Mouse (Mus musculus) gastrocnemius, postnatal 10 days (tissue): Measurements from ENCODE around the gene Sash1. TPM values are rescaled to one million over a fixed set of nuclear protein-coding genes. Genes with fewer than 3 reads are reported as not detected.

Source experiments
- DNase-seq: peaks from one replicate; pipeline ENCODE4 v3.0.0; 2021; ENCODE audit warnings: mixed read lengths
- long read RNA-seq, 2 experiments: library from polyadenylated mRNA; stranded (forward); transcript quantifications; one replicate each; pipeline ENCODE4 v2.0.0; 2021
- total RNA-seq, 2 experiments: library from RNA; stranded (reverse); gene quantifications; 2 replicates each; pipeline ENCODE4 v1.2.3; 2021

The Sash1 gene
- total RNA-seq: 10 to 100 TPM; 40.9 to 45.2 TPM
- long read RNA-seq, experiment 1, partial matches to known transcripts: 0 of 3 reads
- long read RNA-seq, experiment 1, other reads (novel, unspliced or antisense): 3 of 3 reads
- long read RNA-seq, experiment 2, partial matches to known transcripts: 2 of 2 reads
- long read RNA-seq, experiment 2, other reads (novel, unspliced or antisense): 0 of 2 reads

DNA sequence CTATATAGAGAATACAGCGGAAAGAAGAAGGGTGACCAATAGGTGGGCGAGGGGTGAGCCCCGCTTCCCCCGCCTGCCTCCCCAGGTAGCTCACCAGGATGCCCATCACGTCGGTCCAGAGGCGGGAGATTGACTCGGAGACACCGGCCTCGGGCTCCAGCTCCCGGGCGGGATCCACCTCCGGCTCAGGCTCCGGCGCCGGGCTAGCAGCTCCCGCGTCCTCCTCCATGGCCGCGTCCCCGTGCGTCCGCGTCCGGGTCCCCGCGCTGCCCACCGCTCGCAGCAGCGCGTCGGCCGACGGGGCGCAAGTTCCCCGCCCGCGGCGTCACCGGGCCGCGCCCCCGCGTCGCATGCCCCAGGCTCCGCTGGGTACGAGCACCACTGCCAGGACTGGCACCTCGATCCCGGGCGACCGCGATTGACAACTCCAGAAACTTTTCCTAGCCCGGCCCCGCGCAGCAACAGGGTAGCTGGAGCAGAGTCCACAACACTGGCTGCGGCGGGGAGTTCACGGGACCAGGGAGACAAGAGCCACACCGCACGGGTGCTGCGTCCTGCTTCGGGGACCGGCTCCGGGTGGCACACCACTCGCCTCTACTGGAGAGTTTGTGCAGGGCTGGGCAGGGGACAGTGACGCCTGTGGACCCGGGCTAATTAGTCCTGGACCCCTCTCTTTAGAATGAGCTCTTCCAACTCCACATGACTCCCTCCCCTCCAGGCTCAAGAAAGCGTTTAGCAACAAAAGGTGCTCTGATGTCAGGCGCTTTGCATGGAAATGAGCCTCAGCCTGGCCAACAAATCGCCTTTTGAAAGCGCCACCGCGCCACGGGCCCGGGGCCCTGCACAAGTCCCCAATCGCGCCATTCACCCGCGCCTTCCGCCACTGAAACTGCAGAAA is at the start of gene Sash1:
TSS of gene Sash1 (minus strand) at position 441 of the 898 bp plus-strand sequence.
- peak; percentile 79 for DNase-seq

DNA sequence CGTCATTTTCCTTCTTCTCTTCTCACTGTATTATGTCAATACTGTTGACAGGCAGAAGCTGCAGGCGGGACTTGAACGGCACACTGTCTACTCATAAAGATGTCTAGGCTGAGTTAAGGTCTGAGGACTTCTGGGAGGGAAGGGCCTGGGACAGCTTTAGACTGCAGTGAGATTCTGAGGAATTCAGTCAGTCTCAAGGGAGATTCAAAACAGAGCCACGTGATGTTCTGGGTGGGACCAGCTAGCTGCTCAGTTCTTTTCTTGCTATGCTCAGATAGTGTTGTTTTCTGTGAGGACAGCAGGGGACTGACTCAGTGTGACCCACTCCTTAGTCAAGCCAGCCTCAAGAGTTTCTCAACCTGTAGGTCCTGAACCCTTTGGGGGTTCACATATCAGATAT is 49.7 kb upstream of the Sash1 start:
- no peak for DNase-seq

DNA sequence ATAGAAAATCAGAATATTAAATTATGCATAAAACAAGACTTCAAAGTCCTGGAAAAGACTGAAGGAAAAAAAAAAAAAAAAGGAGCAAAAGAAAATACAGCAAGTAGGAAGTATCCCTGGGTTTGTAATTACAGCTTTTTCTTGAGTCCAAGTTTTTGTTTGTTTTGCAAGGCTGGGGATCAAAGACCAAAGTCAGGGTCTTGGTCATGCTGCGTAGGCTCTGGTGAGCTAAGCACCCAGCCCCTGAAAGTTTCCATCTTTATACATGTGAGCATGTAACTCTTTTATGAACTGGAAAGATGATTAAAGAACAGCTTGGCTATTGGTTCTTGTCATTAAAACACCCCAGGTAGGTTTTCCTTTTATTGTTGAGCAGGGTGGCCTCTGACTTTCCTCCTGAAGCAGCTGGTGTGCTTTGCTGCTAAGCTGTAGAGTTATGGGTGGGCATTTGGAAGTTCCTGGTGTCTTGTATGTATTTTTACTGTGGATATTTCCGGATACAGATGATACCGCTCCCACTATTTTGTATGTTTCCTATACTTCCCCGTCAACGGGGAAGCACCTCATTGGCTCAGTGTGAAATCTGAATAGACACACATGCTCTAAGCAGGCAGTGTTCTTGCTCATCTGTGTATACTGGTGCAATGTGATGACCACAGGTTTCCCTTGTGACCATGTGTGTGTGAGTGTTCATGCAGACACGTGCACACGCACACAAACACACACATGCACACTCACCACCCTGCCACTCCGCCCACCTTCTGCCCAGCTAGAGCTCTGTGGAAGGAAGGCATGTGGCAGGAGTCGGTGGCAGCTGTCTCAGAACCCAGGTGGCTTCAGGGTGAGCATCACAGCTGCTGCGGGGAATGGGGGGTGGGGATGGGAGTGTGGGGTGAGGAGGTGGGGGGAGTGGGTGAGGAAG is 47.8 kb upstream of the Sash1 start:
- no peak for DNase-seq

DNA sequence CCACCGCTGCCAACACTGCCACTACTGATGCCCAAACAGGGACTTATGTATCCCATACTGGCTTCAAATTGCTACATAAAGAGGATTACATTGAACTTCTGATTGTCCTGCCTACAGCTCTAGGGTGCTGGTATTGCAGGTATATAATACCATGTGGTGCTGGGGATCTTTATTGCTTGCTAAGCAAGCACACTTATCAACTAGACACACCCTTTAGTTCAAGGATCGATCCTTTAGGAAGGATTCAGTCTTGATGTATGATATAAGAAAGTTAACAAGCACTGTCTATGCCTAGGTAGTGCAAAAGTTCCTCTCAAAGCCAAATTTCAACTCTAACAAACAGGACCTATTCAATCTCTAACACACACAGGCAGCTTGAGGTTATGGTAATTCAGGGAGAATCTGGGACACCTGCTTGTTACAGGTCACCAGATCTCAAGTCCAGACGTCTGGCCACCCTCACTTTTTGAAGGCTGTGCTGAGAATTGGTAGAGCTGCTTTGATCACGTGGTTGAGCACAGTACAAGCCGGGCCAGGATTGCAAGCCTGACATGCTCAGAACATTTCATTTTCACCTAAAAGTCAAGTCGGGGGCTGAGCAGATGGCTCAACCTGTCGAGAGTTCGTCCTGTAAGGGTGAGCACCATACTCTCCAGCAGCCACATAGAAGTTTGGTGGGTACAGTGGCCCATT is 45.8 kb upstream of the Sash1 start:
- DNase-seq: no peak

DNA sequence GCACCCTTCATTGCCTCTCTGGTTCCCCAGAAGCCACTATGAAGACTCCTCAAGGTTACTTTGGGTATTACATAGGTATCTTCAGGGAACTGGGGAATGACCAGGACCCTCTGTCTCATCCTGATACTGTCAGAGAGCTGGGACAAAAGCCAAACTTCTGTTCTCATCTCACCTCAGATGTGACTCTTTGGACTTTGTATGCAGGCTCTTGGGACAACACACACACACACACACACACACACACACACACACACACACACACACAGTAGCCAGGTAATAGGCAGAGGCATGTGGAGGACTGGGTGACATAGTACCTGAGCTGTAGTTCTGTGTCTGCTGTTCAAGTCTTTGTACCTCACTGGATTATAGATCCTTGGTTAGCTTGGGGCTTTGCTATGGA is 44.8 kb upstream of the Sash1 start:
- no peak for DNase-seq

DNA sequence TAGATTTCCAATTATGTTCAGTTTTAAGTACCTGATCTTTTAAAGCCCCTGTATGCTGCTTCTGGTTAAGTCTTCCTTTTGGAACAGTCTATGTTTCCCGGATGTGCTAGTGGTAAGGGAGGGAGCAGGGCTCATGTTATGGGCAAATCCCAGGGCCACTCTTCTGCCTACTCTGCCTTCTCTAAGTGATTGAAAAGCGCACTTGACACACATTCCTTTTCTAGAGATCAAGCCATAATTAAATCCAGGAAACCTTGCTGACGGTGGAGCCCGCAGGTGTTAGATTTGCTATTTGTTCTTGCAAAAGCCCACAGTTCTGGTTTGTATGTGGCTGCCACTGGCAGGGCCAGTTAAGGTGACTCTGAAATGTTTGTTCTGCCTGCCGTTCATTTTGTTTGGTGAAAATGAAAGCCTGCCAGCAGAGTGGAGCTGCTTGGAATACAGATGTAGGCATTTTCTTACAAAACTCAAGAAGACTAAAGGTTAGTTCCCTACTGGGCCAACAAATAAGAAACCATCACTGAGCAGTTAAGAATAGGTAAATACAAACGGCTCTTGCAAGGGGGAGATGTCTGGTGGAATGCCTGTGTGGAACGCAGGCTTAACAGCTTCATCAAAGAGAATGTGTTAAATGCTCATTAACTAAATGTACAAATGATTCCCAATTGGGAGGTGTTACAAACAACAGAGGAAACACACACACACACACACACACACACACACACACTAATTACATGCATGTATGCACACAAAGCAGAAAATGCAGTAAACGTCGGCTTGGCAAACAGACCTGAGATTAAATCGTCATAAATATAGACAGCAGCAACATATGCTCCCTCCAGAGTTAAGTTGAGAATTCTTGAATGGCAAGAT is 43.1 kb upstream of the Sash1 start:
- DNase-seq: no peak

DNA sequence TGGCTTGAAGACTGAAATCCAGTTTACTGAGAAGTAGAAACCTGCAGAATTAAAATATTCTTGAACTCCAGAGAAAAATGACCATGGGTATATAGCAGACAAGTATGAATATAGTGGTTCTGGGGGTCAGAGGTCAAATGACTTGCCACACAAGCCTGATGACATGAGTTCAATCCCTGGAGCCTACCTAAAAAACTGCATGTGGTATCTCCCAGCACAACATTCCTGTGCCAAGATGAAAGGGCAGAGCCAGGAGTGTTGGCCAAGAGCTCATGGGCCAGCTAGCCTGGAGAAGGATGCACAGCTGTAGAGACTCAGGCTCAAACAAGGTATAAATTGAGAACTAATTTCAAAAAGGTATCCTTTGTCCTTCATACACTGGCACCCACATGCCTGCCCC is 42.4 kb upstream of the Sash1 start:
- DNase-seq: no peak

DNA sequence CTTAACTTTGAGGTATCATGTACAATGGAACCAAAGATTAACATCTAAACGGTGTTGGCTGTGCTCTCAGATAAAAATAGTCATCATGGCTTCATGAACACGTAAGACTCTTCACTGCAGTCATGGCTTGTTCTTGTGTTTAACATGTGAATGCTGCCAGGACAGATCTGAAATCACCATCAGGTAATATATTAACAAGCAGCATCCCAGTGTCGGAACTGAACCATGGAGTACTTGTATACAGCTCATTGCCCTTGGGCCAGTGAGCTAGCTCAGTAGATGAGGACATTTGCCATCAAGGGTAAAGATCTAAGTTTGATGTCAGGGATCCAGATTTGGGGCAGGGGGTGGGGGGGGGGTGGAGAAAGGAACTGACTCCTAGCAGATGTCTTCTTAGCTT is 41.0 kb upstream of the Sash1 start:
- no peak for DNase-seq

DNA sequence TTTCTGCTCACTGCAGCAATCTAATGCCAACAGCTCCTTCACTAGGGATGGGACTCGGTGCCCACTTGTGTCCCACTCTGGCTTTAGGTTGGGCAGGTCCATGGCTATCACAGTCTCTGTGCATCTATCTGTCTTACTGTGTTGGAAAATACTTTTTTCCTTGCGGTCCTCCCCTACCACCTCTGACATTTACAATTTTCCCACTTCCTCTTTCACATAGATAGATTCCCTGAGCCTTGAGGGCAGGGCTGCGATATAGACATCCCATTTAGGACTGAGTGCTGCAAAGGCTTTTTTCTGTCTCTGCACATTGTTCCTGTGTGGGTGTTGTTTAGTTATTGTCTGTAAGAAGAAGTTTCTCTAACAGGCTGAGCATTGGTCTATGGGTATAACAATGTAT is 40.4 kb upstream of the Sash1 start:
- no peak for DNase-seq

DNA sequence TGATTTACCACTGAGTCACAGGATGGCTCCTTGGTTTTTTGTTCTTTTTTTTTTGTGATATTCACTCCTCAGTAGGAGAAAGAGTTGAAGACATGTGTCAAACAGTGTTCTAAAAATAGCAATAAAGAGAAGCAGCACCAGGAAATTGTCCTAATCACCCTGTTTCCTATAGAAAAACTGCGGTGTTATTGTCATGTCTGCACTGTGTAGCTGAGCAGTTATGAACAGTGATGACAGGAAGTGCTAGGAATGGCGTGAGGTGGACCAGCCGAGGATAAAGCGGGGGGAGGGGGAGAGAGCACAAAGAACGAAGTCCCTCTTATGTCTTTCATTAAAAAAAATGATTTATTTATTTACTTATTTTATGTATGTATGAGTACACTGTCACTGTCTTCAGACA is 39.4 kb upstream of the Sash1 start:
- DNase-seq: no peak

DNA sequence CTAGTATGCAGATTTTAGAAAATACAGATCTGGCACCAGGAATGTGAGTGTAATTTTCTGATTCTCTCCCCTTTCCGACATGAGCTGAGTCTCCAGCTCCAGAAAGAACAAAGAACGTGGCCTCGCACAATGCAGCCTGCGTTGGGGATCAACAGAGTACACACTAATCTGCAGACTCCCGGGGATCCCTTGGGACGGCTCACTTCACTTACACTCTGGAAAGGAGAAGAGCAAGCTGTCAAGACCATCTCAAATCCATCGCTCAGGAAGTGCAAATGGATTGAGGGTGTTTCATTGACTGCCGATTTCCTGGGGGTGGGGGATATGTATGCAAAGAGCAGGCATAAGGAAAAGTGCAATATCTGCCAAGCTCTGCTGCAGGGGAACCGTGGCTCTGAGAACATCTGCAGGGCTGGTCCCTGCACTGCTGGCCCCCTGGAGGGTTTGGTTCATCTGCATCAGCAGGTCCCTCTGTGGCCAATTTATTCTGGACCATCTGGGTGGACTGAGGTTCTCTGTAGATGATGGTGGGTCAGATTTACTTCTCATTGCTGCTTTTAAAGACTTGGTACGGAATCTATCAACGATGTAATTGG is 35.3 kb upstream of the Sash1 start:
- DNase-seq: no peak

DNA sequence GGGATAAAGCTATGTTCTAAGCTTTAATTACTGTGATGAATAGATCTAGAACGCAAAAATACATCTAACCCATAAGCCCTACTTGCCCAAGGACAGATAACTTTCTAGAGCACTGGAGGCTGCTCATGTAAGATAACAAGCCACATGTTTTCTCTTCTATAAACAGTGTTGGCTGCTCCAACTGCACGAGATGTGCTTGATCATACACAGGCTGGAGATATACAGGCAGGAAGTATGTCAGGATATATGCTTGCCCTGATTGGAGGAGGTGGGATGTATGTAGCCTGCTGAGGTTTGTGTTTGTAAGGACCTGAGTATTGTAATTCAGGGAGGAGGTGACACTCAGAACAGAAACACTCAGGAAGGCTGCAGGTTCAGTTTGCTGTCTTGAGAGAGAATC is 31.9 kb upstream of the Sash1 start:
- DNase-seq: no peak

DNA sequence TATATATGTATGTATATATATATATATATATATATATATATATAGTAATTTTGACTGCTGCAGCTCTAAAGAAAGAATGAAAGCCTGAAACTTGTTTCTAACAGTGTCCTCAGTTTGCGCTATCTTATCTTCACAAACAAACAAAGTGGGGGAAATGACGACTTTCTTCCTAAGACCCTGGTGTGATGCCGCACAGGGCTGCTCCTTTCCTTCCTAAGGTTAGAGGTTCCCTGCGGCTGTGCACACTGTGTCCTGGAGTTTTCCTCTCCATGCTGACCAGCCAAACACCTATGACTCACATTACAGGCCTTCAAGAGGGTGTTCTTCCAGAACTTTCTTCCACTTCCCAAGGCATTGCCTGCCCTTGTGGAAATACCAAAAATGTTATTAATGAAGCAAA is 31.5 kb upstream of the Sash1 start:
- DNase-seq: no peak

DNA sequence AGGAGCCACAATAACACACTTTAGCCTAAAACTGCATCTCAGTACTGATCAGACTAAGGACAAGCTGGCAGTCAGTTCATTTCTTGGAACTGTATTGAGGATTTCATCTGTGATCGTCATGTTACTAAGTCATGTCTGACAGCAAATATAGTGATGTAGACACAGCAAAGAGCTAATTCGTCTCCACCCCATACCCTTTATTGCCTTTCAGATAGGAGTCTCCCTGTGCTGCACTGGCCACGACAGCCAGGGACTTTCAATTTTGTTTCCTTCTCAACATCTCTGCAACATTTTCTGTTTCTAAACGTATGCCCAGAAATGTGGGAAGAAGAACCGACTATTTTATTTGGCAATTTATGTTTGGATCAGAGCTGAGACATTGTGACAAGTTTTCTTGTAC is 29.9 kb upstream of the Sash1 start:
- no peak for DNase-seq

DNA sequence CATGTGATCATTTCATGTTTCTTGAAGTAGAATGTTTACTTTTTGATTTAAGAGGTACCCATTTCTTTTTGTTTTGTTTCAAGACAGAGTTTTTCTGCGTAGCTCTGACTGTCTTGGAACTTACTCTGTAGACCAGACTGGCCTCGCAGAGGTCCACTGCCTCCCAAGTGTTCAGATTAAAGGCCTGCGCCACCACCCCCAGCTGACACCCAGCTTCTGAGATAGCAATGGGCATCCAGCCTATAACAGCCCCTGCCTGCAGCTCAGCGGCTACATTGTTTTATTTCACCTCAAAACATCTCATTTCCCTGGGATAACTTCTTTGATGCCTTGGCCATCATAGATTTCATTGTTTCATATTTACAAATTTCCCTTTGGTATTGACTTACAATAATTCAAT is 28.0 kb upstream of the Sash1 start:
- DNase-seq: no peak

DNA sequence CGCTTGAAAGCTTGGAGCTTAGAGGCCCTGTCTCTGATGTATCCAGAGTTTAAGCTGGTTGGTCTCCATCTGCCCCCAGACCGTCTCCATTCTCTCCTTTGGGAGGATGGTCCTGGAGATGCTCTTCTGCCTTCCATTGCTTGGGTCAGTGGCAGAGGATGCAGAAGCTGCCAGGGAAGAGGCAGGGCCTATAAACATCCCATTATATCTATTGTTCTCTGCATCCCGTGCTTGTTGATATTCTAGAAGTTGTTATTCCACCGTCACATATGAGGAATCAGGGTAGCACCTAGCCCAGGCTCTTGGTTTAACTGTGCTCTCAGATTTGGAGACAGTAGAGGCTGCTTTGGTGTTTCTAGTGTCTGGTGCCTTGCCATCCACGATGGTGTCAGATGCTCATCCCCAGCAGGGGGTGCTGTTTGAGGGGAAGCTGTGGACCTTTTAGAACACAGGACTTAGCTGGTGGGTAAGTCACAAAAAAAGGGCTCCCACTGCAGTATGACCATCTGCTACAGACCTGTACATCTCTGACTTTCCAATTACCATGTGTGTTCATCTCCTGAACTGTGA is 26.9 kb upstream of the Sash1 start:
- DNase-seq: peak; percentile 26

DNA sequence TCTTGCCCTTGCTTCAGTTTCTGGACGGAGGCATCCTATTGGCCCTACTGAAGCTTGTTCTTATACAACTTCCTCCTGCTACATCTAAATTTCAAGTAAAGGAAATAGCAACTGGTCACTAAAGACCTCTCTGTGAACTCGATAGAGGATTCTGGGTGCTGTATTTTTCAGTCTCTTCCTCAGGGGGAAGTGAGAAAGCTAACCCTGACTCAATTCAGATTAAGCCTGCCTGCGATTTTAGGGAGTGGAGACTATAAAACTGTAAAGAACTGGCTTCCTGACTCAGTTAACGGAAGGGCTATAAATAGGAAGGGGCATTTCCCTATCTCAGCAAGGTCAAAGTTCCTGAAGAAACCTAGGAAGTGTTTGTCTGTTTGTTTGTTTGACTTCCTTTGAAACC is 26.3 kb upstream of the Sash1 start:
- DNase-seq: no peak

DNA sequence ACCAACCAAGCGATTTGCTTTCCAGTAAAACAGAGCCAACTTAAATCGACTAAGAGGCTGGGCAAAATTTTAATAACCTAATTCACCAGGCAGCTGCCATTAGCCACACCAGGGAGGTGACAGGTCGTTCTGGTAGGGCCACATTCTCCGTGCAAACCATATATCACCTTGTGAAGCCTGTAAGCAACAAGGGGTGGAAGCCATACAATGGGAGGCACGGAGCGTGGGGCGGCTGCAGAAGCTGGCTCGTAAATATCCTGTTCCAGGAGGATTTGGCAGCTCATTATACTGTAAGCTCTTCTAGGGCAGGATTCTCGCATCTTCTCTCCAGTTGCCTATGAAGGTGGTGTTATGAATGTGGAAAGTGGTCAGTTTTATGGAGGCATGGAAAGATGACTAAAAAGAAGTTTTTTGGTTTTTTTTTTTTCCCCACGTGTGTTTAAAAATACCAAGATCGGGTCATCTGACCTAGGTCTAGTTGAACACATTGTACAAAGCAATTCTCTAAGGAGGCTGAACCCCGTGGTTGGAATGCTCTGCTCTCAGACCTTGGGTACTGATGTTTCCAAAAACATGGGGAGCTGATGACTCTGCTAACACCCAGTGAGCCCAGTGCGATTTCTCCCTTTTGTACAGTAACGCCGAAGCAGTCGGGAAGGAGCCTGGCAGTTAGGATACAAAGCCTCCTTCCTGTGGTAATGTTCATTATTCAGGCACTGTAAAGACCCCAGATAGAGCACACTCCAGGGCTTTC is 24.5 kb upstream of the Sash1 start:
- DNase-seq: no peak

DNA sequence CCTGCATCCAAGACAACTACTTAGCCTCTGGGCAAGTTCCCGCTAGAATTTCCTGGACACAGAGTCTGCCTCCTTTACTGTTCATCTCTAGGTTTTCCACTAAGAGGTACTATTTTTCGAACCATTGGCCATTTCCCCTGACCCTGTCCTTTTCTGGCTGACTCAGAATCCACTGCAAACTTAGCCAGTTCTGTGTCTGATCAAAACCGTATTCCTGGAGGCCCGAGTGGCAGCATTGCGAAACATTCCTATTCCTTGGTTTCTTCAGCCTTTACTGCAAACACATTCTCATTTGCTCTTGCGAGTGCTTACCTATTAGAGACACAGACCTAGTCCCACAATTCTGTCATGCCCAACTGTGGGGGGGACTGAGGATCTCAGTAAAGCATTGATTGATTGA is 17.2 kb upstream of the Sash1 start:
- no peak for DNase-seq

DNA sequence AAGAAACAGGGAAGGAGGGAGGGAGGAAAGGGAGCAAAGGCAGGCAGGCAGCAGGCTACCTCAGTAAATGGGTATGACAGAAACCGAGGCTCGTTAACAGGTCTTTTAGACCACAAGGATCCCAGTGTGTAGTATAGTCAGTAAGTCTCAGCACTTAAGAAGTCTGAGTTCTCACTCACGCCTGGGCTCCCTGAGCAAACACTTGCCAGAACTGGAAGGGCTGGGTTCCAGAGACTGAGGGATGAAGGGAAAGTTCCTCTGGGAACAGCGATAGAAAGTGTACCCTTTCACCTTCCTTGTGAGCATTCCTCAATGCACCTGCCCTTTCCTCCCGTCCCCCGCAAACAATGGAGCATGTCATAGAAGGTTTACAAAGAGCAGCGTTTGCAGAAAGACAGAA is 16.5 kb upstream of the Sash1 start:
- no peak for DNase-seq
